Mouse (Mus musculus): ENCODE data around the gene H2-Q7.
A peak's percentile ranks its signal among the peaks of the same experiment; 100 is the strongest.
"Not testable (repeated sequence)": the region's sequence is repeated elsewhere in the genome, so short reads cannot be mapped to it uniquely, and the experiment has no call there.

Gene H2-Q7

DNA sequence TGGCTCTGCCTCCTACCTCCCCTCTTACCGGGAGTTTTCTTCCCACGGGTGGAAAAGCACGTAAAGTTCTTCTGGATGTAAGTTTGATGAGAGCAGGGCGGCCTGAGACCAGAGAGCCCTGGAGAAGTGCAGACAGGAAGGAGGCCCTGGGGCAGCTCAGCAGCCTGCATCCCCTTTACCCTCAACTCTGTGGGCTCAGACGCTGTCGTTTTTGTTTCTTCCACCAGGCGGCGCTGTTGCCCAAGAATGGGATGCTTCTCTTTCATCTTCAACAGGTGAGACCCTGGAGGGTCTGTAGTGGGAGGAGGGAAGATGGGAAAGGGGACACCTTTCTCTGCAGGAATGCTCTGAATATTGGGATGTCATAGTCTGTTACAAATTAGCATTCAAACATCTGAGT lies 26.7 kb downstream of the H2-Q7 start:
- not testable (repeated sequence) for H3K36me3 ChIP-seq (ENCODE audit: insufficient read depth, low read length); H3K9me3 ChIP-seq (ENCODE audit: low read length); H3K4me3 ChIP-seq (replicated peaks; ENCODE audit: low read length)
- peak; percentile 95 for TF ChIP-seq CTCF (conservative IDR thresholded peaks at IDR 0.05; ENCODE audit: low read length)
- Histone ChIP-seq H3K27me3 (ENCODE audit: insufficient read depth, low read length) (peaks cover 34% of the 10 kb centered on the region), H3K4me1 (replicated peaks; ENCODE audit: low read depth, low read length) (peaks cover 14% of the 10 kb centered on the region)

DNA sequence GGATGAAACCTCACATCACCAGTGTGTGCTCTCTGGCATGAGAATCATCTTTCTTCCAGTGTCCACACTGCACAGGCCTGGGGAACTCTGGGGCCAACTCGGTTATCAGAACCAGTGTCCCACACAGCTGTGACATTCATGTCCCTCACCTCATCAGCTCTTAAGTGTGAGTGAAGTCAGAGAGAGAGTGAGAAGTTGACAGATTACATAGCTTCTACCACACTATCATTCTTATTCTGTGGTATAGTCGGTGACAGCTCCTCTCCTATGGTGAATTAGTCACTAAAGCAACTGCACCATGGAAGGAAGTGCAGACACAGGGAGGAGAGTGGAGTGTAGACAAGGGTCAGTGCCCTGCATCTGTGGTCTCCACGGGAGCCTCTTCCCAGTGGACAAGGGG lies 30.0 kb downstream of the H2-Q7 start:
- peaks cover 17% of the 10 kb centered on the region for H3K4me1 ChIP-seq (replicated peaks; ENCODE audit: low read depth, low read length)
- H3K36me3 ChIP-seq (ENCODE audit: insufficient read depth, low read length); H3K9me3 ChIP-seq (ENCODE audit: low read length); H3K4me3 ChIP-seq (replicated peaks; ENCODE audit: low read length): not testable (repeated sequence)
- peaks cover 47% of the 10 kb centered on the region for H3K27me3 ChIP-seq (ENCODE audit: insufficient read depth, low read length)

DNA sequence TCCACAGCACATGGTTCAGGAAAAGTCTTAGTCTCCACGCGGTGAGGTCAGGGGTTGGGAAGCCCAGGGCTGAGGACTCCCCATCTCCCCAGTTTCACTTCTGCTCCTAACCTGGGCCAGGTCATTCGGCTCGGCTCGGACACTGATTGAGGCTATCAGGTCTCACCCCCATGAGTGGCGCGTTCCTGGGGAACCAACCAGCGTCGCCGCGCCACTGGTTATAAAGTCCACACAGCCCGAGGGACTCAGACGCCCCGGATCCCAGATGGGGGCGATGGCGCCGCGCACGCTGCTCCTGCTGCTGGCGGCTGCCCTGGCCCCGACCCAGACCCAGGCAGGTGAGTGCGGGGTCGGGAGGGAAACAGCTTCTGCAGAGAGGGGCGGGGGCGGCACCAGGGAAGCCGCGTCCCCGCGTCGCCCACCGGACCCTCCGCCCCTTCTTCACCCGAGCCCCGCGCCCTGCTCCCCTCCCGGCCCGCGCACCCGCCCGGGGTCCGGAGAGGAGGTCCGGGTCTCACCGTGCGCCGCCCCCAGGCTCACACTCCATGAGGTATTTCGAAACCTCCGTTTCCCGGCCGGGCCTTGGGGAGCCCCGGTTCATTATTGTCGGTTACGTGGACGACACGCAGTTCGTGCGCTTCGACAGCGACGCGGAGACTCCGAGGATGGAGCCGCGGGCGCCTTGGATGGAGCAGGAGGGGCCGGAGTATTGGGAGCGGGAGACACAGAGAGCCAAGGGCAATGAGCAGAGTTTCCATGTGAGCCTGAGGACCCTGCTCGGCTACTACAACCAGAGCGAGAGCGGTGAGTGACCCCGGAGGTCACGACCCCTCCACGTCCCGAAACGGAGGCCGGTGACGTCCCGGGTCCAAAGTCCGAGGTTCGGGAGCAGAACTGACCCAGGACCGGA lies 31.1 kb downstream of the H2-Q7 start, which contains the start of gene H2-Q10:
H2-Q10 (plus strand) TSS at position 248 of the 910 bp plus-strand sequence.
- no peaks in the 10 kb centered on the region for H3K9me3 ChIP-seq (ENCODE audit: low read length)
- H3K36me3 ChIP-seq (ENCODE audit: insufficient read depth, low read length): no peaks in the 10 kb centered on the region
- TF ChIP-seq NANOG (IDR thresholded peaks at IDR 0.05; ENCODE audit: borderline replicate concordance, low read length) (no peak), CTCF (conservative IDR thresholded peaks at IDR 0.05; ENCODE audit: low read length) (no peak), POU5F1 (IDR thresholded peaks at IDR 0.05; ENCODE audit: borderline replicate concordance, low read length) (no peak)
- H3K4me1 ChIP-seq (replicated peaks; ENCODE audit: low read depth, low read length): peaks cover 16% of the 10 kb centered on the region
- H3K27me3 ChIP-seq (ENCODE audit: insufficient read depth, low read length): peaks cover 49% of the 10 kb centered on the region
- peak within 1 kb of the TSS; percentile 78 for H3K4me3 ChIP-seq (replicated peaks; ENCODE audit: low read length)

DNA sequence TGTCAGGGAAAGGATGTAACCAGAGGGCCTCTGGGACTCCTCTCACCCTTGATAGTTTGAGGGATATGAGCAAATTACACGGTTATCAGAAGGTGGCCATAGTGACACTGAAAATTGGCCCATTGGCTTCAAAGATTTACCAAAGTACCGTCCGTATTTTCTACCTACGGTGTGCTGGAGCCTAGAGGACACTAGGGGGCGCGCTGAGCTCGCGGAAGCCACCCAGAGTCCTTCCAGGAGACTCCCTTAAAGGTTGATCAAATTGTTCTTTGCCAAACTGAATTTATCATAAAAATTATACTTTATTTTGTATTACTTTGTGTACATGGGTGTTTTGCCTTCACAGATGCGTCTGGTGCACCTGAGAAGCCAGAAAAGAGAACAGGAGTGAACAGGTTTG lies 45.1 kb downstream of the H2-Q7 start:
- no peak for TF ChIP-seq NANOG (IDR thresholded peaks at IDR 0.05; ENCODE audit: borderline replicate concordance, low read length)
- TF ChIP-seq CTCF (conservative IDR thresholded peaks at IDR 0.05; ENCODE audit: low read length): peak; percentile 88
- TF ChIP-seq POU5F1 (IDR thresholded peaks at IDR 0.05; ENCODE audit: borderline replicate concordance, low read length): no peak
- H3K4me1 ChIP-seq (replicated peaks; ENCODE audit: low read depth, low read length): peaks cover 44% of the 10 kb centered on the region
- no peak overlapping the region for H3K4me3 ChIP-seq (replicated peaks; ENCODE audit: low read length)
- H3K9me3 ChIP-seq (ENCODE audit: low read length): no peaks in the 10 kb centered on the region
- H3K27me3 ChIP-seq (ENCODE audit: insufficient read depth, low read length): no peaks in the 10 kb centered on the region
- H3K36me3 ChIP-seq (ENCODE audit: insufficient read depth, low read length): no peaks in the 10 kb centered on the region

DNA sequence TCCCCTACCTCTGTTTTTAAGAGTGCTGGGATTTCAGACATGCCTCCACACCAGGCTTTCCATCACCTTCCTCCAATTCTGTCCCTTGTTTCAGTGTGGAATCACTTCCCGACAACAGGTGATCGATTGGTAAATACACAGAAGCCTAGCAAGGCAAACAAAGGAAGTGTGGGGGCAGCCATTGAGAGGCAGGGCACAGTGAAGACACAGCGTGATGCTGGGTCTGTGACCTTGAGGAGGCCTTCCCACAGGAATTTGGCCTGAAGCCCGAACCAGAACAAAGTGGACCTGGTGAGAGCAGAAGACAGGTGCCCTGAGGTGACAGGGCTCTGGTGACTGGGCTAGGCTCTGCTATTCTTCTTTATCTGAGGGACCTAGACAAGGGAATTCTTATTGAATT lies 46.7 kb downstream of the H2-Q7 start:
- H3K36me3 ChIP-seq (ENCODE audit: insufficient read depth, low read length): no peaks in the 10 kb centered on the region
- TF ChIP-seq CTCF (conservative IDR thresholded peaks at IDR 0.05; ENCODE audit: low read length) (no peak), POU5F1 (IDR thresholded peaks at IDR 0.05; ENCODE audit: borderline replicate concordance, low read length) (no peak), NANOG (IDR thresholded peaks at IDR 0.05; ENCODE audit: borderline replicate concordance, low read length) (peak; percentile 44; the same call in 1 of the 2 replicates)

DNA sequence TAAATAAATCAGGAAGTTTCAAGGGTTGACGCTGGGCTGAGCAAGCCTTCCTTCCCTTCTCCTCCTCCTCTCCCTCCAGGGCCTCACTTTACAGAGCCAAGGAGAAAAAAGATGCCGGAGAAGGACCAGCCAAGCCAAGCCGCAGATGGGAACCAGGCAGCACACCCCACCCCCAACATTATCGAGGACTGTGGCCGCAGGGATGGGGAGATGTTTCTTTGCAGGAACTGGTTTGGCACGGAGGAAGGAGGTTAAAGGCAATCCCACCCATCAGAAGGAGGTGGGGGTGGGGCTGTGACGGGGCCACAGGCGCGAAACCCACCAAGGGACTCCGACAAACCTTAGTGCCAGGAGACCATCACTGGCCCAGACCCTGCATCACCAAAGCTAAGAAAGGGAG lies 47.8 kb downstream of the H2-Q7 start:
- TF ChIP-seq POU5F1 (IDR thresholded peaks at IDR 0.05; ENCODE audit: borderline replicate concordance, low read length) (no peak), NANOG (IDR thresholded peaks at IDR 0.05; ENCODE audit: borderline replicate concordance, low read length) (no peak), CTCF (conservative IDR thresholded peaks at IDR 0.05; ENCODE audit: low read length) (no peak)
- peaks cover 69% of the 10 kb centered on the region for H3K4me1 ChIP-seq (replicated peaks; ENCODE audit: low read depth, low read length)
- H3K27me3 ChIP-seq (ENCODE audit: insufficient read depth, low read length): no peaks in the 10 kb centered on the region
- H3K9me3 ChIP-seq (ENCODE audit: low read length): no peaks in the 10 kb centered on the region
- peak overlapping the region; percentile 57 for H3K4me3 ChIP-seq (replicated peaks; ENCODE audit: low read length)
- H3K36me3 ChIP-seq (ENCODE audit: insufficient read depth, low read length): no peaks in the 10 kb centered on the region

More for the DNA sequence above, 46.7 kb downstream of the H2-Q7 start:
- H3K4me1 ChIP-seq (replicated peaks; ENCODE audit: low read depth, low read length): peaks cover 59% of the 10 kb centered on the region
- H3K27me3 ChIP-seq (ENCODE audit: insufficient read depth, low read length): no peaks in the 10 kb centered on the region
- no peaks in the 10 kb centered on the region for H3K9me3 ChIP-seq (ENCODE audit: low read length)
- H3K4me3 ChIP-seq (replicated peaks; ENCODE audit: low read length): no peak overlapping the region

DNA sequence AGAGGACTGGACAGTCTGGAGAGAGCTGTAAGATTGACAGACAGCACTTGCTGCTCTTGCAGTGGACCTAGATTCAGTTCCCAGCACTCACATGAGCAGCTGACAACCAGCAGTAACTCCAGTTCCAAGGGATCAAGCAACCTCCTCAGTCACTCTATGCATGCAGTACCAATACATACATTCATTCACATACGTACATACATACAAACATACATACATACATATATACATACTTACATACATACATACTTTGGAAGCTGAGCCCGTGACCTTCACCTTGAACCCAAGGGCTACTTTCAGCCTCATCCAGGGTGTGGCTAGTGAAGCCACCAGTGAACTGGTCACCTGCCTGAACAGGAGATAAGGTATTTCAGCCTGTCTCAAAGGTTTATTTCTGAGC lies 49.1 kb downstream of the H2-Q7 start:
- peaks cover 77% of the 10 kb centered on the region for H3K4me1 ChIP-seq (replicated peaks; ENCODE audit: low read depth, low read length)

DNA sequence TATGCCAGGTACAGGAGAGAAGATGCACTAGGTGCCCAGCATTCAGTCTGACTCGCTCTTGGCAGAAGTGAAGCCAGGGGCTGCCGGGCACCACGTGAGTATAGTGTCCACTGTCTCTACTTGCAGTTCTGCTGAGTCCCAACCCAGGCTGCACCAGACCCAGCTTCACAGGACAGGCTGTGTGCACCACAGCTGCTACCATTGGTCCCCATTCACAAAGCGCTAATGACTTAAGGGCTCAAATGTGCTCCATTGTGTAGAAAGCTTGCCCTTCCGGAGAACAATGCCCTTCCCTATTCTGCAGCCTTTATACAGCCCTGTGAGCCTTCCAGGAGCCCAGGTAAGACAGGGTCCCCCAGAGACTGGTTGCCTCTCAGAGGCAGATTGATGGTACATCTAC lies 51.4 kb downstream of the H2-Q7 start:
- no peaks in the 10 kb centered on the region for H3K36me3 ChIP-seq (ENCODE audit: insufficient read depth, low read length)
- no peaks in the 10 kb centered on the region for H3K9me3 ChIP-seq (ENCODE audit: low read length)
- peak overlapping the region; percentile 45 for H3K4me3 ChIP-seq (replicated peaks; ENCODE audit: low read length)
- H3K27me3 ChIP-seq (ENCODE audit: insufficient read depth, low read length): no peaks in the 10 kb centered on the region
- peaks cover 80% of the 10 kb centered on the region for H3K4me1 ChIP-seq (replicated peaks; ENCODE audit: low read depth, low read length)
- TF ChIP-seq POU5F1 (IDR thresholded peaks at IDR 0.05; ENCODE audit: borderline replicate concordance, low read length) (no peak), NANOG (IDR thresholded peaks at IDR 0.05; ENCODE audit: borderline replicate concordance, low read length) (peak; percentile 54; the same call in 1 of the 2 replicates)

More for the DNA sequence above, 49.1 kb downstream of the H2-Q7 start:
- H3K27me3 ChIP-seq (ENCODE audit: insufficient read depth, low read length): no peaks in the 10 kb centered on the region
- no peaks in the 10 kb centered on the region for H3K9me3 ChIP-seq (ENCODE audit: low read length)
- no peaks in the 10 kb centered on the region for H3K36me3 ChIP-seq (ENCODE audit: insufficient read depth, low read length)
- no peak overlapping the region for H3K4me3 ChIP-seq (replicated peaks; ENCODE audit: low read length)
- no peak for TF ChIP-seq NANOG (IDR thresholded peaks at IDR 0.05; ENCODE audit: borderline replicate concordance, low read length)
- TF ChIP-seq POU5F1 (IDR thresholded peaks at IDR 0.05; ENCODE audit: borderline replicate concordance, low read length): no peak
- no peak for TF ChIP-seq CTCF (conservative IDR thresholded peaks at IDR 0.05; ENCODE audit: low read length)

Measured in E14TG2a.4 (cell line).